Comparison of ENCODE assay signal across 8 mouse cellular contexts in genomic region chr7:46962806-46963618, GRCm38 (mm10). TPM values are rescaled to one million over a fixed set of nuclear protein-coding genes. Genes with fewer than 3 reads are reported as not detected.
DNase-seq lines count a peak whose midpoint lies in the region; ATAC-seq lines count a peak whose summit lies in the region.

No protein-coding gene starts in this region.

- no peaks in the 10 kb centered on the region for H3K36me3 ChIP-seq in hindbrain, embryonic 15.5 days

- no peaks in the 10 kb centered on the region for H3K9me3 ChIP-seq in hindbrain, embryonic 15.5 days

- peak overlapping the region; percentile 6; the same call in 1 of the 2 replicates for H3K9ac ChIP-seq in hindbrain, embryonic 15.5 days

- peak; percentile 70 for ATAC-seq in hindbrain, embryonic 15.5 days (ENCODE audit: low FRiP score, low read depth)

- WGBS in hindbrain, embryonic 15.5 days = 0% methylated on average over 9 of the region's 9 CpGs

- peaks cover 16% of the 10 kb centered on the region for H3K4me1 ChIP-seq in hindbrain, embryonic 15.5 days (replicated peaks)

- peak overlapping the region; percentile 68 for H3K27ac ChIP-seq in hindbrain, embryonic 15.5 days (replicated peaks)

- peak; percentile 85 for DNase-seq in ZHBTc4 (ENCODE audit: low read depth, low spot score)
- DNase-seq in cerebellum, postnatal 25 days = peak; percentile 63 to 77
- peak; percentile 44 to 84 for DNase-seq in frontal cortex, postnatal 36 days (ENCODE audit: low spot score in 2 of 2)
- peak; percentile 32 to 64 for DNase-seq in layer of hippocampus, postnatal 25 days (ENCODE audit: extremely low spot score in 1 of 2, low spot score in 1 of 2)
- peak; percentile 75 for DNase-seq in lung, postnatal 14 days
- peak; percentile 93 for DNase-seq in retina, postnatal 1 day
- DNase-seq in thymus, postnatal 4 days = peak; percentile 71

- no peak overlapping the region for H3K4me3 ChIP-seq in hindbrain, embryonic 15.5 days

- H3K27me3 ChIP-seq in hindbrain, embryonic 15.5 days = no peaks in the 10 kb centered on the region

- peak overlapping the region; percentile 36 for H3K4me2 ChIP-seq in hindbrain, embryonic 15.5 days

RNA-seq across cellular contexts. Expression of gene Uevld, which starts 4.7 kb away (rescaled TPM):
- polyA plus RNA-seq in hindbrain, embryonic 15.5 days (2015; fragmentation: Nextera tagmentation; extraction: Ambion mirVana) = 4.5 and 5.6 TPM in 2 replicates
- 10 to 100 TPM; 14.1 to 14.7 TPM for total RNA-seq in layer of hippocampus, postnatal 25 days (2021)

RNA-seq across cellular contexts. Expression of gene Gm9999, which starts 20.4 kb away (rescaled TPM):
- not detected in 2 replicates for polyA plus RNA-seq in hindbrain, embryonic 15.5 days (2015; fragmentation: Nextera tagmentation; extraction: Ambion mirVana)
- total RNA-seq in layer of hippocampus, postnatal 25 days (2021) = not detected

RNA-seq across cellular contexts. Expression of gene Tsg101, which starts 43.2 kb away (rescaled TPM):
- polyA plus RNA-seq in hindbrain, embryonic 15.5 days (2015; fragmentation: Nextera tagmentation; extraction: Ambion mirVana) = 326 and 342 TPM in 2 replicates
- 10 to 100 TPM; 69.3 to 80.6 TPM for total RNA-seq in layer of hippocampus, postnatal 25 days (2021)

RNA-seq across cellular contexts. Expression of gene Spty2d1, which starts 45.2 kb away (rescaled TPM):
- 8.3 and 8.4 TPM in 2 replicates for polyA plus RNA-seq in hindbrain, embryonic 15.5 days (2015; fragmentation: Nextera tagmentation; extraction: Ambion mirVana)
- 10 to 100 TPM; 14.2 to 15.5 TPM for total RNA-seq in layer of hippocampus, postnatal 25 days (2021)
